Mouse (Mus musculus): ENCODE measurements at regions not wholly inside any gene's neighbourhood (a gene's known extent, or its start where the extent isn't known, plus 50 kb on each side); places are given as distances from the start of the nearest gene placed in this dataset.
"Not testable (repeated sequence)": the region's sequence is repeated elsewhere in the genome, so short reads cannot be mapped to it uniquely, and the experiment has no call there.

- not testable (repeated sequence) for DNase-seq (ENCODE audit: low spot score in 2 of 2)
These were observed 77.9 kb downstream of the Tcp10c start for GRCm38 (mm10) chr17:13432256-13432655.

- DNase-seq (ENCODE audit: low spot score in 2 of 2): not testable (repeated sequence)
These were observed 79.8 kb downstream of the Tcp10c start for GRCm38 (mm10) chr17:13434146-13434545.

- not testable (repeated sequence) for DNase-seq (ENCODE audit: low spot score in 2 of 2)
These were observed 84.4 kb downstream of the Tcp10c start for GRCm38 (mm10) chr17:13438790-13439189.

- DNase-seq (ENCODE audit: low spot score in 2 of 2): not testable (repeated sequence)
These were observed 86.5 kb downstream of the Tcp10c start for GRCm38 (mm10) chr17:13440708-13441530.

- not testable (repeated sequence) for DNase-seq (ENCODE audit: low spot score in 2 of 2)
These were observed 87.9 kb downstream of the Tcp10c start for GRCm38 (mm10) chr17:13442229-13442628.

- DNase-seq (ENCODE audit: low spot score in 2 of 2): not testable (repeated sequence)
These were observed 102.7 kb downstream of the Tcp10c start for GRCm38 (mm10) chr17:13456869-13457600.

GRCm38 (mm10) chr17:13457942-13458341, 103.6 kb downstream of the Tcp10c start:
- not testable (repeated sequence) for DNase-seq (ENCODE audit: low spot score in 2 of 2)

GRCm38 (mm10) chr17:13458814-13459213, 104.4 kb downstream of the Tcp10c start:
- not testable (repeated sequence) for DNase-seq (ENCODE audit: low spot score in 2 of 2)

- not testable (repeated sequence) for DNase-seq (ENCODE audit: low spot score in 2 of 2)
These were observed 108.3 kb downstream of the Tcp10c start for GRCm38 (mm10) chr17:13462663-13463062.

- DNase-seq (ENCODE audit: low spot score in 2 of 2): not testable (repeated sequence)
These were observed 111.5 kb downstream of the Tcp10c start for GRCm38 (mm10) chr17:13465822-13466221.

- DNase-seq (ENCODE audit: low spot score in 2 of 2): not testable (repeated sequence)
These were observed 115.6 kb downstream of the Tcp10c start for GRCm38 (mm10) chr17:13469867-13470380.

GRCm38 (mm10) chr17:13472460-13473062, 118.2 kb downstream of the Tcp10c start:
- peak; percentile 59 to 85 for DNase-seq (ENCODE audit: low spot score in 2 of 2)

- no peak for DNase-seq (ENCODE audit: low spot score in 2 of 2)
These were observed 120.1 kb downstream of the Tcp10c start for GRCm38 (mm10) chr17:13474310-13475094.

- DNase-seq (ENCODE audit: low spot score in 2 of 2): no peak
These were observed 124.6 kb downstream of the Tcp10c start for GRCm38 (mm10) chr17:13478866-13479571.

- DNase-seq (ENCODE audit: low spot score in 2 of 2): no peak
These were observed 125.2 kb downstream of the Tcp10c start for GRCm38 (mm10) chr17:13479572-13480063.

- DNase-seq (ENCODE audit: low spot score in 2 of 2): peak in 1 of 2 experiments; percentile 29
These were observed 127.2 kb downstream of the Tcp10c start for GRCm38 (mm10) chr17:13481445-13482085.

GRCm38 (mm10) chr17:13482136-13482535, 127.8 kb downstream of the Tcp10c start:
- DNase-seq (ENCODE audit: low spot score in 2 of 2): no peak

GRCm38 (mm10) chr17:13487291-13488215, 133.2 kb downstream of the Tcp10c start:
- DNase-seq (ENCODE audit: low spot score in 2 of 2): no peak

Data from layer of hippocampus, adult 8-10 months (tissue).